Mouse (Mus musculus) fibroblast of lung, adult 2 months (primary cell): Measurements from ENCODE around the gene Tfap2a.
A peak's percentile ranks its signal among the peaks of the same experiment; 100 is the strongest.

Experiments
- DNase-seq: peaks from one replicate; pipeline ENCODE4 v3.0.0-alpha.2; 2011; ENCODE audit warnings: low read depth

Tfap2a gene

DNA sequence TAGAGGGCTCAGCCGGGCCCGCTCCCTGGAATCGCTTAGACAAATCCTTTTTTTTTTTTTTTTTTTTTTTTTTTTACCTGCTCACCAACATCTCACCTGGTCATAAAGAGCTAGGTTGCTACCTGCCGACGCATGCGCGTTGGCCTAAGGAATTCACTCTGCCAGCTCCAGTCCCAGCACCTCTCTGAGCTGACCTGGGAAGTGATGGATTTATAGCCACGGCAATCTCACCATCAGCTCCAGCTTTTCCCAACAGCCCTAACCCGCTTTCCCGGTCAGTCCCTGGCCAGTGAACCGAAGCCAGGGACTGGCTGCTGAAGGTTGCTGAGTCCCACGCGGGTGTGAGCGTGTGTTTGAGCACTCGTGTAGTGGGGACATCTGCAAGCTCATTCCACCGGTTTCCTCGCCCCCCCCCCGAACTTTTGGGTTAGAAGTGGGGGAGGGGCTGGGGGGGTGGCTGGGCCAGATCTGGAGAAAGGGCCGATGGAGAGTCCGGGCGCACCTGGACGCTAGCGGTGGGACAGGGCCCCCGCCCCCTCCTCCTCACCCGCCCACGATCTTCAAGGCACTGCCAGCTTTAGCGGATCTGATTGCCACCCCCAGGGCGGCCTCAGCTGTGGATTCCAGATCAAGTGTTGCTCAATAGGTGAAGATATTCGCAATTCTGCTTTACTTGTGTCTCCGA, at the start of gene Tfap2a:
TSS of gene Tfap2a (minus strand) at position 181 of the 685 bp plus-strand sequence.
- DNase-seq, result no peak

GRCm38 (mm10) chr13:40784202-40784771, 46.1 kb upstream of the Tfap2a start:
- no peak for DNase-seq

GRCm38 (mm10) chr13:40757995-40758394, 19.8 kb upstream of the Tfap2a start:
- DNase-seq, result peak; percentile 30

DNA sequence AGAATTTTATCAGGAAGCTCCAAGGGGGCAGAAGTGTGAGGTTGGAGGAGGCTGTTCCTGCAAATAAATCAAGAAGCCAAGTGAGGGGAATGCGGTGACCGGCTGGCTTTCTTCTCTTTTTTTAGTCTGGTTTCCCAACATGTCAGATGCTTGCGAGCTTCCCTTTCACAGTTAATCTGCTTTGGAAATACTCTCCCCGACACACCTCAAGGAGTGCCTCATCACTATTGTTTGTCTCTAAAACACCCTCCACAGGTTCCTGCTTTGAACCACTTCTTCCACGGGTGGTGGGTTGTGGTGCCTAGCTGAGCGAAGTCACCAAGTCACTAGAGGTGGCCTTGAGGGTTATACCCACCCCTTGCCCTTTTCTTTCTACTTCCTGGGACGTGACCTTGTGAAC, 18.2 kb upstream of the Tfap2a start:
- DNase-seq, result no peak

GRCm38 (mm10) chr13:40754091-40754490, 15.9 kb upstream of the Tfap2a start:
- no peak for DNase-seq

- no peak for DNase-seq
Measured at GRCm38 (mm10) chr13:40751889-40752288, 13.7 kb upstream of the Tfap2a start.

DNA sequence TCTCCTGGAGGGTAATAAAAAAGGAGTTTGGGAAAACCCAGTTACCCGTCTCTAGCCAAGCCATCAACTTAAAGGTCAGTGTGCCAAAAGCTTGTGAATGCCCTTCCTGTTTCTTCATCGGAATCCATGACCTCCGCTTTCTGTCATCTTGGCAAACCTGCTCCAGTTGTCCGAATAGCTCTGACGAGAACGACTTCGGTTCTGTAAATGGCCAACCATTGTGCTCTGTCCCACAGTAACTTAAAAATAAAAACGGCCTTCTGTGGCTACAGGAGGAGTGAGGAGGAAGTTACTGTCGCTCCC, 11.4 kb upstream of the Tfap2a start:
- DNase-seq, result no peak

GRCm38 (mm10) chr13:40748785-40749602, 10.8 kb upstream of the Tfap2a start:
- peak; percentile 47 for DNase-seq

GRCm38 (mm10) chr13:40744111-40744805, 6.1 kb upstream of the Tfap2a start:
- DNase-seq, result no peak

DNA sequence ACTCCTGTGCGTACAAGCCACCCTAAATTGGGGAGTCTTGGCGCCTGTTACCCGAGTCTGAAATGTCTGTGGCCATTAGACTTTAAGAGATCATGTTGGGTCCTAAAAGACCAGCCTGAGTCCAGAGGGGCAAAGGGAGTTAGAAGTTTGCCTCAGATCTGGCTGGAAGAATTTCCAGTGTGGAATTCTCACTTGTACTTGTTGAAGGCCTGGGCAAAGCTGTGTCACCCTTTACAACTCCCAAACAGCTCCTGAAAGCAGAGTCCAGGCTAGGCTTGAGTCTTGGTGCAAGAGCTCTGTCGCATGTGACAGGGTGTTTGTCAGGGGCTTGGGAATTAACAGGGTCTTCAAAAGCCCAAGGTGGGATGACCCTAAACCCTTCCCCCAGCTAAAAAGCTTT, 5.0 kb upstream of the Tfap2a start:
- no peak for DNase-seq

DNA sequence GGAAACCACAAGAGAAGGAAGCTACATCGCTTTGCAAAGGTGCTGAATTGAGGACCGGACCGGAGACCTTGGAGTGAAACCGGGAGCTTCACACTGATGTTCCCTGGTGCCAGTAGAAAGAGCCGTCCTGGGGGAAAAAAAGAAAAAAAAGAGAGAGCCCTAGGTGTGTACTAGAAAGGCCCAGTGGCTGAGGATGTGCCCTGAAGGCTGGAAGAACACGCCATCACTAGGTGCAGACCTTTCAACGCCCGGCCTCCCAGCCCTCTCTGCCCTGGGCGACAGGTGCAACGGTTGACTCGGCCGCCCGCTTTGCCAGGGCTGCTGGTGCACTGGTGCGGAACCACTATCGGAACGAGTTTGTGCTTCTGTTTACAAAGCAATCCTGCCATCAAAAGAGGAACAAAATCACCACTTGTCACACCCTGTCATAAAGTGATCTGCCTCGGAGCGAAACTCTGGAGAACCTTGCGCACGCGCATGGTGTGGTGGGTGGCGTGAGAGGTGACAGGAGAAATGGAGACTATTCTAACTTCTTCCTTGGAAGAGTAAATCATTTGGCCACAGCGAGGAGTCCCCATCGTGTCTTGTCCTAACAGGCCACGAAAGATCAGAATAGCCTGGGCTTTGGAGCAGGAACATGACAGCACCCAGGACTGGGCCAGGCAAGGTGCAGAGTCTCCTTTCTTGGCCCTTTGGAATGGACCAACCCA, 3.8 kb upstream of the Tfap2a start:
- DNase-seq, result no peak

- no peak for DNase-seq
Measured at GRCm38 (mm10) chr13:40741436-40741835, 3.3 kb upstream of the Tfap2a start.

DNA sequence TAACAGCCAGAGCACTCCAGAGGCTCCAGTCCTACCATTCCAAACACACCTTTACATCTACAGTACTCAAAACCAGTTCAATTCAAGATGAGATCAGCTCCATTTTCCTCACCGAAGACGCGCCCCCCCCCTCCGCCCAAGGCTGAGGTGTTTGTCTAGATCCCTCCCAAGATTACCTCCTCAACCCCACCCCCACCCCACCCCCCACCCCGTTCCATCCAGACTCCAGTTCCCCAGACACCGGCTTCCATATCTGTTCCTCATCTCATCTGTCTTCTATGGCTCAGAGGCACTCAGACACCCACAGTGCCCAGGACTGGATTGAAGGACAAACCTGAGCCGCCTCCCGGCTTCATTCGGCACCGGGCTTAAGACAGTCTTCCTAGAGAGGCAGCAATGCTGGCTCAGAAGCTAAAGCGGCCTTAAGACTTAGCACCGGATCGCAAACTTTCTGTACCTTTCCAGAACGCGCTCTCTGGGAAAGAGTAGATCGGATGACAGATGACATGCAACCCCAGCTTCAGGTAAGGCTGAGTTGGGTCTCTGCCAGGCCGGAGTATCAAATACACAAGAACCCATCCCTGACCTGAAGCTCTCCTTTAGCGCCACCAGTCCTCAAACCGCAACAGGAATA, 2.7 kb upstream of the Tfap2a start:
- no peak for DNase-seq

DNA sequence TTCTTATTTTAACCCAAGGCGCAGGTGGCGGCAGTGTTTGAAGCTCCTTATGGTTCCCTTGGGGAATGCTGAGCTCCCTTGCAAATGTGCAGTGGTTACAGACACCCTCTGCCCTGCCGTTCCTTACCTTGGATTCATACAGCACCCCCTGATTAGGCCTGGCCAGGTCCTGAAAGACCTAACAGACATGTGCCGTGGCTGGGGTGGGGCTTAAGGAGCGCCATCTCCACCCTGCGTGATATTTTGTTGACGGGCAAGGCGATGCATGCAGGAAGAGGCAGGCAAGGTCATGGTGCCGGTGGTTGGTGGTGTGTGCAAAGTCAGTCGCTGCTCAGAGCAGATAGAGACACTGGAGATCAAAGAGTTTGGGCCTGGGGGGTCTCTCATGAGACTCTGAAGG, 1.7 kb upstream of the Tfap2a start:
- no peak for DNase-seq

GRCm38 (mm10) chr13:40739121-40739650, 1.0 kb upstream of the Tfap2a start:
- no peak for DNase-seq

- DNase-seq, result no peak
Measured at GRCm38 (mm10) chr13:40737761-40738160, 415 bp downstream of the Tfap2a start.

DNA sequence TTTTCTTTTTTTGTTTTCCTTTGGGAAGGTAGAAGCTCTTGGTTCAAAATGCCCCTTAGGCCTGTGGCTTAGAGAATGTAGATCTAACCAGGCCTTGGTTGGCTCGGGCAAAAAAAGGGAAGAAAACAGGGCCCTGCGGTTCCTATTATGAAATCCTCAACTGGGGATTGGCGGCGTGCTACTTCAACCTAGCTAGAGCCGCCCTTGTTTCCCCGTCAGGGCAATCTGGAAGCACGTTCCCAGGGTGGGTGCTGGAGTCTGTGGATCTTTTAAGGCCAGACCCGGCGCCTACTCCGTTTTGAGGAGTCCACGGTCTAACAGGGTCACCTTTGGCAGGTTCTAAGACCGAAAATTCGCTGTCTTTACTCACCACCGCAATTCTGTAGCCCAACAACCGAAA, 1.1 kb downstream of the Tfap2a start:
- DNase-seq, result no peak

DNA sequence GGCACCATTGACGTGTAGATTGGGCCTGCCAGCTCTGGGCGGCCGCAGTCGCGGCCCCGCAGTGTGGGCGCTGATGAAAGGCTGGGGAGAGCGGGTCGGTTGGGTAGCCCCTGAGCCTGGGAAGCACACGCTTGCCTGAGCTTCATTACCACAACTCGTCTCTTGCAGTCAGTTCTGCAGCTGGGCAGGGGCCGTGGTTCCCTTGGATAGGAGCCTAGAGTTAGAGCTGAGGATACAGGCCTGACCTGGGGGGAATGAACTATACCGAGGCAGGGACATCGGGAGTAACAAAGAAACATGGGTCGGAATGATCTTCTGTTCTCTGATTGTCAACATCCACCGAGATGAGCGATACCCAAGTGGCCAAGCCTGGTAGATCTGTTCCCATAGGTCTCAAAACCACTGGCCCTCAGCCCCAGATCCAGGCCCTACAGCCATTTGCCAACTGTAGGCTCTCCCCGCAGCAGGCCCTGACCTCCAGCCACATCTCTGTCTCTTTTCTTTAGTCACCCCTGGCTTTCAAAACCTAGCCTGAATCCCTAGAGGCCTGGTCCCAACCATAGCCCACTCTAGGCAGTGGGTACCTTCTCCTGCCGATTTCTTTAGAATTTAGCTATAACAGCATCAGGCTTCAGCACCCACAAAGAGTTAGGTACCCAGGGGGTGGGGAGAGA, 1.9 kb downstream of the Tfap2a start:
- no peak for DNase-seq

DNA sequence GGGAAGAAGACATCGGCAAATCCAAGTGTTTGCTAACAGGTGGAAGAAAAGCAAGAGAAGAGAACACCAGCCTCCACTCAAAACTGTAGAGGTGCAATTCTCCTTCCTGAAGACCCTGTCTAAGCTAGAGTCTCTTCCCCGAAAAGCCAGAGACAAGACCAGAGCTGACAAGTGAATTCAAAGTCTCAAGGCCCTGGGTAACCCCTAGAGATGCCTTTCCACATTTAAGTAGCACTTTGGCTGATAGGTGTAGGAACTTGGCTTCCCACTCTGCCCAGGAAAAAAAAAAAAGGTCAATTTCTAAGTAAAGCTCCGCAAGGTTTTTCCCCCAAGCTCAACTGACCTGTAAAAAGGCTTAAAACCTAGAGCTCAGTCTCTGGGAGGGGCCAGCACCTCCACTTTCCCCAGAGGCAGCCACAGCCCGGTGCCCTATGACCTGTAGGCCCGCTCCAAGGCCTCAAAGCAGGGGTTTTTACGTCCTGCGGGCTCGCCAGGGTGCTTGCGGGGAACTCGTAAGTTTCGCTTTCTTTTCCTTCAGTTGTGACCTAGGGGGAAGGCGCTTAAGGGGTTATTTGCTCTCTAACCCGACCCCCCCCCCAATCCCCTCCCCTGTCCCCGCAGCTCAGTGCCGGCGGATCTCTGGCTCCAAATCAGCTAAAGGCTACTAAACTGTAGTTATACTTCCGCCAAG, 2.6 kb downstream of the Tfap2a start:
- no peak for DNase-seq

DNA sequence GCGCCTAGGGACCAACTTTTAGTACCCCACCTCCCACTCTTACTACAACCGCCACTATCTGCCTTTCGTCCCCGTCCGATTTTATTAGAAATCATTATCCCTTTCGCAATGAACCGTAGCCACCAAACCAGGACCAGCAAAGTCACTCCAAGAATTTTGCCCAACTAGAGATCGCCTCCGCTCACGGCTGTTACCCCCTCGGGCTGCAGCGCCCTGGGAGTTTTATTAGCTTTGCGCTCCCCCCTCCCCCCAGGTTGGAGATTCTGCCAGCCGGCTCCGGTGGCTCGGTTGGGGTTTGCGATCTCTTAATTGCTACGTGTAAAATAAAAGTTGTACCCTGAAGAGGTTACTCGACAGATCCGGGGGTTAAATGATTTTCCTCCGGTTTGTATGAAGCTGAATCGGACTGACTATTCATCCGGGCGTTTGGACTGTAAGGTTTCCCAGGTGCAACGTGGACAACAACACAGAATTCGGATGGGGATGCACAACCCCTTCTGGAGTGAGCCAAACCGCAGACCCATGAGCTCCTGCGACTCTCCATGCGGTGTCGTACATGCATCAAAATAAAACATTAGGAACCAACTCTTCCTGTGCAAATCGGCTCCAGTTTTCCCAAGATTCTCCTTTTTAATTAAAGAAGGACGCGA, 3.7 kb downstream of the Tfap2a start:
- DNase-seq, result no peak
